Mouse (Mus musculus) embryonic facial prominence, embryonic 12.5 days (tissue): ENCODE measurements around the gene Zbtb17. TPM values are rescaled to one million over a fixed set of nuclear protein-coding genes. Genes with fewer than 3 reads are reported as not detected.

Experiments
- ATAC-seq: fragments of 200-750 bp; cut with Nextera tagmentation; 2 replicates; pipeline ENCODE4 v1.8.0; 2017; ENCODE audit not compliant: insufficient number of reproducible peaks, insufficient read depth, low FRiP score, low TSS enrichment
- H3K27ac ChIP-seq: fragments of 300-500 bp; sonication (generic); 2 replicates; pipeline ENCODE4 v1.5.1; 2016; ENCODE audit warnings: mild to moderate bottlenecking
- H3K27me3 ChIP-seq: fragments of 300-500 bp; sonication (generic); 2 replicates; pipeline ENCODE4 v1.6.1; 2016; ENCODE audit warnings: mild to moderate bottlenecking, moderate library complexity
- H3K36me3 ChIP-seq: fragments of 300-500 bp; sonication (generic); 2 replicates; pipeline ENCODE4 v1.6.1; 2016; ENCODE audit warnings: mild to moderate bottlenecking
- H3K4me1 ChIP-seq: fragments of 300-500 bp; sonication (generic); 2 replicates; pipeline ENCODE4 v1.6.1; 2016
- H3K4me2 ChIP-seq: fragments of 300-500 bp; sonication (generic); replicated peaks from 2 replicates; pipeline ENCODE4 v1.6.1; 2016; ENCODE audit warnings: mild to moderate bottlenecking, moderate library complexity
- H3K4me3 ChIP-seq: fragments of 300-500 bp; sonication (generic); 2 replicates; pipeline ENCODE4 v1.5.1; 2016; ENCODE audit warnings: mild to moderate bottlenecking
- H3K9ac ChIP-seq: fragments of 300-500 bp; sonication (generic); 2 replicates; pipeline ENCODE4 v1.6.1; 2016; ENCODE audit warnings: mild to moderate bottlenecking, moderate library complexity
- H3K9me3 ChIP-seq: fragments of 300-500 bp; sonication (generic); 2 replicates; pipeline ENCODE4 v1.6.1; 2016; ENCODE audit warnings: mild to moderate bottlenecking, moderate library complexity
- WGBS: fragments of 180-500 bp; shearing (Covaris S2); methylation state at CpG from one replicate; pipeline ENCODE4 v1.1.7; 2016; 5-methylcytosine and 5-hydroxymethylcytosine counted together
- polyA plus RNA-seq: library from polyadenylated mRNA; unstranded; fragments of >200 nt; fragmentation: Nextera tagmentation; extraction: Ambion mirVana; gene quantifications from 2 replicates; pipeline ENCODE4 v1.2.1, GENCODE M21; 2016

The Zbtb17 gene
- polyA plus RNA-seq, 1 experiment from 2014 or later, result 54.4 TPM

- H3K9ac ChIP-seq, result no peak within 1 kb of the TSS
- no peak within 1 kb of the TSS for H3K4me2 ChIP-seq
- H3K4me3 ChIP-seq, result no peak within 1 kb of the TSS
- WGBS, result 63% methylated on average over 7 of the region's 7 CpGs
- peaks cover 9% of the 10 kb centered on the region; the same call in 1 of the 2 replicates for H3K27me3 ChIP-seq
- no peaks in the 10 kb centered on the region for H3K9me3 ChIP-seq
- peaks cover 5% of the 10 kb centered on the region; the same call in 1 of the 2 replicates for H3K4me1 ChIP-seq
- no peak within 1 kb of the TSS for H3K27ac ChIP-seq
- no peaks in the 10 kb centered on the region for H3K36me3 ChIP-seq
- no peak for ATAC-seq
These were observed 28.5 kb upstream of the Zbtb17 start, which contains the start of gene Clcnkb for GRCm38 (mm10) chr4:141415924-141416323. Gene Clcnkb (minus strand): TSS chr4:141416014.

GRCm38 (mm10) chr4:141419398-141420191 is 24.9 kb upstream of the Zbtb17 start:
- Histone ChIP-seq H3K4me3 (no peak overlapping the region), H3K27ac (no peak overlapping the region), H3K4me1 (peaks cover 5% of the 10 kb centered on the region; the same call in 1 of the 2 replicates), H3K27me3 (peaks cover 7% of the 10 kb centered on the region), H3K4me2 (no peak overlapping the region), H3K9ac (no peak overlapping the region), H3K9me3 (no peaks in the 10 kb centered on the region), H3K36me3 (no peaks in the 10 kb centered on the region)
- ATAC-seq, result no peak
- 65% methylated on average over 27 of the region's 27 CpGs for WGBS

GRCm38 (mm10) chr4:141420192-141420829 is 24.1 kb upstream of the Zbtb17 start, which contains the start of gene Hspb7:
Gene Hspb7 (plus strand): TSS chr4:141420779.
- H3K9me3 ChIP-seq, result no peaks in the 10 kb centered on the region
- no peak within 1 kb of the TSS for H3K9ac ChIP-seq
- no peak within 1 kb of the TSS for H3K27ac ChIP-seq
- H3K27me3 ChIP-seq, result peaks cover 13% of the 10 kb centered on the region
- no peak within 1 kb of the TSS for H3K4me2 ChIP-seq
- no peak for ATAC-seq
- H3K4me1 ChIP-seq, result peaks cover 9% of the 10 kb centered on the region
- H3K36me3 ChIP-seq, result no peaks in the 10 kb centered on the region
- 53% methylated on average over 9 of the region's 9 CpGs for WGBS
- no peak within 1 kb of the TSS for H3K4me3 ChIP-seq

GRCm38 (mm10) chr4:141420886-141421285 is 23.6 kb upstream of the Zbtb17 start:
- H3K9ac ChIP-seq, result no peak overlapping the region
- no peak for ATAC-seq
- no peak overlapping the region for H3K4me2 ChIP-seq
- no peak overlapping the region for H3K27ac ChIP-seq
- H3K4me3 ChIP-seq, result no peak overlapping the region
- no peaks in the 10 kb centered on the region for H3K9me3 ChIP-seq
- peaks cover 14% of the 10 kb centered on the region for H3K4me1 ChIP-seq
- H3K36me3 ChIP-seq, result no peaks in the 10 kb centered on the region
- peaks cover 13% of the 10 kb centered on the region for H3K27me3 ChIP-seq
- 45% methylated on average over 9 of the region's 9 CpGs for WGBS

- no peak for ATAC-seq
- Histone ChIP-seq H3K27ac (no peak overlapping the region), H3K9ac (no peak overlapping the region), H3K36me3 (no peaks in the 10 kb centered on the region), H3K9me3 (no peaks in the 10 kb centered on the region), H3K4me2 (no peak overlapping the region), H3K4me1 (peaks cover 18% of the 10 kb centered on the region), H3K4me3 (no peak overlapping the region), H3K27me3 (peaks cover 13% of the 10 kb centered on the region)
- WGBS, result 74% methylated on average over 14 of the region's 14 CpGs
These were observed 23.0 kb upstream of the Zbtb17 start for GRCm38 (mm10) chr4:141421423-141421822.

GRCm38 (mm10) chr4:141422841-141423240 is 21.6 kb upstream of the Zbtb17 start:
- Histone ChIP-seq H3K27ac (no peak overlapping the region), H3K36me3 (no peaks in the 10 kb centered on the region), H3K9me3 (no peaks in the 10 kb centered on the region), H3K4me3 (no peak overlapping the region), H3K4me2 (no peak overlapping the region), H3K27me3 (peaks cover 17% of the 10 kb centered on the region), H3K4me1 (peaks cover 18% of the 10 kb centered on the region), H3K9ac (no peak overlapping the region)
- 79% methylated on average over 5 of the region's 5 CpGs for WGBS
- no peak for ATAC-seq

GRCm38 (mm10) chr4:141423288-141423687 is 21.2 kb upstream of the Zbtb17 start:
- 84% methylated on average over 5 of the region's 5 CpGs for WGBS
- peaks cover 18% of the 10 kb centered on the region for H3K4me1 ChIP-seq
- H3K9me3 ChIP-seq, result no peaks in the 10 kb centered on the region
- no peak overlapping the region for H3K27ac ChIP-seq
- ATAC-seq, result no peak
- H3K27me3 ChIP-seq, result peaks cover 17% of the 10 kb centered on the region
- H3K4me3 ChIP-seq, result no peak overlapping the region
- no peak overlapping the region for H3K9ac ChIP-seq
- no peaks in the 10 kb centered on the region for H3K36me3 ChIP-seq
- no peak overlapping the region for H3K4me2 ChIP-seq

- H3K4me3 ChIP-seq, result no peak overlapping the region
- no peaks in the 10 kb centered on the region for H3K36me3 ChIP-seq
- H3K4me2 ChIP-seq, result no peak overlapping the region
- no peaks in the 10 kb centered on the region for H3K9me3 ChIP-seq
- no peak for ATAC-seq
- H3K4me1 ChIP-seq, result peaks cover 18% of the 10 kb centered on the region
- no peak overlapping the region for H3K9ac ChIP-seq
- 88% methylated on average over 13 of the region's 13 CpGs for WGBS
- H3K27me3 ChIP-seq, result peaks cover 17% of the 10 kb centered on the region
- no peak overlapping the region for H3K27ac ChIP-seq
These were observed 20.6 kb upstream of the Zbtb17 start for GRCm38 (mm10) chr4:141423691-141424431.

- Histone ChIP-seq H3K4me1 (peaks cover 12% of the 10 kb centered on the region; the same call in 1 of the 2 replicates), H3K27me3 (peaks cover 17% of the 10 kb centered on the region), H3K4me2 (peak overlapping the region; percentile 75), H3K9ac (peak overlapping the region; percentile 35), H3K36me3 (no peaks in the 10 kb centered on the region), H3K4me3 (peak overlapping the region; percentile 43), H3K9me3 (no peaks in the 10 kb centered on the region), H3K27ac (no peak overlapping the region)
- WGBS, result 3% methylated on average over 36 of the region's 36 CpGs
- peak; percentile 83 for ATAC-seq
These were observed 18.7 kb upstream of the Zbtb17 start for GRCm38 (mm10) chr4:141425484-141426479.

GRCm38 (mm10) chr4:141426796-141427745 is 17.4 kb upstream of the Zbtb17 start:
- ATAC-seq, result no peak
- peaks cover 17% of the 10 kb centered on the region for H3K27me3 ChIP-seq
- H3K36me3 ChIP-seq, result no peaks in the 10 kb centered on the region
- H3K9me3 ChIP-seq, result no peaks in the 10 kb centered on the region
- WGBS, result 73% methylated on average over 10 of the region's 10 CpGs
- H3K4me2 ChIP-seq, result no peak overlapping the region
- H3K4me1 ChIP-seq, result peaks cover 12% of the 10 kb centered on the region; the same call in 1 of the 2 replicates
- no peak overlapping the region for H3K27ac ChIP-seq
- H3K4me3 ChIP-seq, result no peak overlapping the region
- no peak overlapping the region for H3K9ac ChIP-seq
